Mouse (Mus musculus): ENCODE results near the gene Klhl7. TPM values are rescaled to one million over a fixed set of nuclear protein-coding genes. Genes with fewer than 3 reads are reported as not detected.

Gene Klhl7
- polyA plus RNA-seq (2012; ENCODE audit: insufficient read depth, low replicate concordance), result 0.26 and 0.96 TPM in 2 replicates

DNA sequence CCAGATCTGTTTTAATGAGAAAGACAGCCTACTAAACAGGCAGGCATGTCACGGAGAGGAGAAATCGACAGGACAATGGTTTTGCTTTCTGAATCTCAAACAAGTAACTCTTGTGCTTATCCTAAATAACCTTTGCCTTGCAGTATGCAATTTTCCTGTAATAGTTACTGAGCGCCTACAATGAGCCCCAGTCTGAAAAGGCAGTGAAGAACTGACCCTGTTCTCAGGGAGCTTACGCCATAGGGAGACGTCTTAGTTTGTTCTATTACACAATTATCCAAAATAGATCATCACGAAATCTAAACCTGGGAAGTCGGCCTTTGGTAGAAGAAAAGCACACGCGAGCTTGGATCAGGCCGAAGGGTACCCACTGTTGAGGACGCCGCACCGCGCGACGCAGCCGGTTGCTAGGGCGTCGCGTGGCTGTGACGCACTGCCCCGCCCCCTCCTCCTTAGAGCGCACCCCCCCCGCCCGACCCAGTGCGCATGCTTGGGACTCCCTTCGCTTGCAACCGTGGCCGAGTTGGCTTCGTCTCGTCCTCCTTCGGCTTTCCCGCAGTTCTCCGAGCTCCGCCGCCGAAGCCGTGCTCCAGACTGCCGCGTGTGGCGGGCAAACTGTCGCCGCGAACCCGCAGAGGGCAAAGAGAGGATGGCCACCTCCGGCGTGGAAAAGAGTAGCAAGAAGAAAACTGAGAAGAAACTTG, at the start of gene Klhl7:
Klhl7 (plus strand) TSS at position 500 of the 704 bp plus-strand sequence.
- no peaks in the 10 kb centered on the region for H3K9me3 ChIP-seq
- peaks cover 8% of the 10 kb centered on the region for H3K27me3 ChIP-seq (replicated peaks)
- no peaks in the 10 kb centered on the region for H3K36me3 ChIP-seq (replicated peaks; ENCODE audit: low read length)
- TF ChIP-seq GATA1 (IDR thresholded peaks at IDR 0.05; ENCODE audit: borderline replicate concordance, low read length) (no peak), FLI1 (IDR thresholded peaks at IDR 0.05; ENCODE audit: low read length) (no peak)
- H3K4me1 ChIP-seq, result peaks cover 10% of the 10 kb centered on the region; the same call in 1 of the 2 replicates
- peak within 1 kb of the TSS; percentile 94 for H3K4me3 ChIP-seq (replicated peaks)

- TF ChIP-seq GATA1 (IDR thresholded peaks at IDR 0.05; ENCODE audit: borderline replicate concordance, low read length) (no peak), FLI1 (IDR thresholded peaks at IDR 0.05; ENCODE audit: low read length) (no peak)
- Histone ChIP-seq H3K4me1 (peaks cover 41% of the 10 kb centered on the region), H3K27me3 (replicated peaks) (no peaks in the 10 kb centered on the region), H3K9me3 (no peaks in the 10 kb centered on the region), H3K4me3 (replicated peaks) (no peak overlapping the region), H3K36me3 (replicated peaks; ENCODE audit: low read length) (no peaks in the 10 kb centered on the region)
Measured at GRCm38 (mm10) chr5:24051755-24052675, 48.4 kb upstream of the Klhl7 start.

DNA sequence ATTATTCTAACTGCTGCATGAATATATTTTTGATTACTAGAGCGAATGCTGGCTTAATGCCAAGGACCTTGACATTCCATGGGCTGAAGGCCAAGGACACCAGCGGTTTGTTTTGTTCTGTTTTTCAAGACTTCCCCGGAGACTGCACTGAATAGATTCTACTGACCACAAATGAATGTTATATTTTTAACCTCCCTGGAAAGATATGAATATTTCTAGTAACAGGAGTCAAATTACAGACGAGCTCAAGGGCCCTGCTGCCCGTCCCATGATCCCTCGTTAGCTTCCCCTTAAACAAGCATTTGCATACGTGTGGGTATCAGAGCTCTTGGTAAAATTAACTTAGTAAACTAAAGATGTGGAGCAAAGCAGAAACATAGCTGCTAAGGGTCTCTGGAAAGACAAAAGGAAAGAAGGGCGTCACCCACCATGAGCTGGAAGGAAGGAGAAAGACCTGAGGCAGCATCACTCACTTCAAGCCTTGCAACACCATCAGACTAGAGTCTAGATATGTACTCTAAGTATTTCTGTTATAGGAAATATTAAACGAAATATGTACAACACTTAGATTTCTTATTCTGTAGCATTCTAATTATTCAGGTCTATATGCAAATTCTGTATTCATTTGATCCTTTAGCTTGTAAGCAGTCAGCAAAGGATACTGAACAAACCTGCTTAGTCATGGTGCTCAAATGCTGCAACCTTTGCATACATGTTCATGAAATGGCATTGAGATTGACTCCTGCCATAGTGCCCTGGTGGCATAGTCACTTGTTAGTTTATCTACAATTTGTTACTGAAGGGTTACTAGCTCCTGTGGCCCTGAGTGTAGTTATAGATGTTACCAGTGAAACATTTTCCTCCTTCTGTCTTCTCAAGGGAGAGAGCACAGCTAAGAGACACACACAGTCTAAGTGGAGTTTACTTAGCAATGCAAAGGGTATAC, 46.9 kb upstream of the Klhl7 start:
- no peak for TF ChIP-seq GATA1 (IDR thresholded peaks at IDR 0.05; ENCODE audit: borderline replicate concordance, low read length)
- TF ChIP-seq FLI1 (IDR thresholded peaks at IDR 0.05; ENCODE audit: low read length), result no peak
- H3K9me3 ChIP-seq, result 0 out of 2 replicates have a peak, but pooled peaks cover 8% of the 10 kb centered on the region
- H3K4me3 ChIP-seq (replicated peaks), result peak overlapping the region; percentile 74
- no peaks in the 10 kb centered on the region for H3K27me3 ChIP-seq (replicated peaks)
- peaks cover 27% of the 10 kb centered on the region for H3K4me1 ChIP-seq
- no peaks in the 10 kb centered on the region for H3K36me3 ChIP-seq (replicated peaks; ENCODE audit: low read length)

DNA sequence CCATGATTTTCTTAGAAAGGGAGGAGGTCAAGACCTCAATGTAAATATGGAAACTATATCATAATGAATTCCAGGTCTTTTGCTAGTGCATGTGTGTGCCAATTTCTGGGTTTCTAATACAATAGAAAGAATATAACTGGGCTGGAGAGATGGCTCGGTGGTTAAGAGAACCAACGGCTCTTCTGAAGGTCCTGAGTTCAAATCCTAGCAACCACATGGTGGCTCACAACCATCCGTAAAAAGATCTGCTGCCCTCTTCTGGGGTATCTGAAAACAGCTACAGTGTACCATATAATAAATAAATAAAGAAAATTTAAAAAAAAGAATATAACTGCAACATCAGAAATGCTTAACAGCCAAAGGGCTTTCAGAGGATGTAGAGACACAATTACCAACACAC, 46.0 kb upstream of the Klhl7 start:
- no peak overlapping the region for H3K4me3 ChIP-seq (replicated peaks)
- H3K9me3 ChIP-seq, result 0 out of 2 replicates have a peak, but pooled peaks cover 8% of the 10 kb centered on the region
- H3K27me3 ChIP-seq (replicated peaks), result no peaks in the 10 kb centered on the region
- H3K4me1 ChIP-seq, result peaks cover 24% of the 10 kb centered on the region
- TF ChIP-seq GATA1 (IDR thresholded peaks at IDR 0.05; ENCODE audit: borderline replicate concordance, low read length), result no peak
- no peak for TF ChIP-seq FLI1 (IDR thresholded peaks at IDR 0.05; ENCODE audit: low read length)
- no peaks in the 10 kb centered on the region for H3K36me3 ChIP-seq (replicated peaks; ENCODE audit: low read length)

DNA sequence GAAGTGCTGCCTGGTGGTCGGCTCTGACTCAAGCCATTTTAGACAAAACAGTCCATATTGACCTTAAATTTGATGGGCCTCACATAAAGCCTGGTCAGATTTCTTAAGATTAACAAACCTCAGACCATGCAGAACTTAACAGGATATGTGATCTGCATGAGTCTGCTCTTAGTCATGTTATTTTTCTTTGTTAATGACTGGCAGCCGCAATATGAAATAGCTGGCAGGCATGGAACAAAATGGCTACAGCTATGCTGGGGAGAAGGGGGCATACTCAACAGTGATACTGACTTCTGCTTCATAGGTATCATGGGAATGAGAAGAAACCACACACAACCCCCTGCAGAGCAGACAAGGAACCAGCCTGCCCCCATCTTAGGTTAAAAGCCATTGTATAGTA, 43.5 kb upstream of the Klhl7 start:
- Histone ChIP-seq H3K4me3 (replicated peaks) (no peak overlapping the region), H3K36me3 (replicated peaks; ENCODE audit: low read length) (no peaks in the 10 kb centered on the region), H3K27me3 (replicated peaks) (peaks cover 2% of the 10 kb centered on the region), H3K9me3 (0 out of 2 replicates have a peak, but pooled peaks cover 8% of the 10 kb centered on the region), H3K4me1 (peaks cover 22% of the 10 kb centered on the region)
- TF ChIP-seq GATA1 (IDR thresholded peaks at IDR 0.05; ENCODE audit: borderline replicate concordance, low read length) (no peak), FLI1 (IDR thresholded peaks at IDR 0.05; ENCODE audit: low read length) (no peak)

DNA sequence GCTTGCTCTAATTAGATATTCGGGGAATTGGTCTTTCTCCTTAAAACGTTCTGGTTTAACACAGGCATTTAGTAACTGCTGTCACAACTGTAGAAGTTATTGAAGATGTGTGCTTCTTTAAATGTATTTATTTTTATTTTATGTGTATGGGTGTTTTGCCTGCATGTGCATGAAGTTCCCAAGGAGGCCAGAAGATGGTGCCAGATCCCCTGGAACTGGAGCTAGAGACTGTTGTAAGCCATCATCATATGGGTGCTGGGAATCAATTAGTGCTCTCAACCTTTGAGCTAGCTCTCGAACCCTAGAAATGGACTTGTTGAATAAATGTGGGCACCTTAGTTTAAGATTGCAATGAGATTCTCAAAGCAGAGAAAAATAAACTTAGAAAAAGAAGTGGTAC, 42.8 kb upstream of the Klhl7 start:
- TF ChIP-seq GATA1 (IDR thresholded peaks at IDR 0.05; ENCODE audit: borderline replicate concordance, low read length), result no peak
- no peak for TF ChIP-seq FLI1 (IDR thresholded peaks at IDR 0.05; ENCODE audit: low read length)
- 0 out of 2 replicates have a peak, but pooled peaks cover 8% of the 10 kb centered on the region for H3K9me3 ChIP-seq
- H3K4me1 ChIP-seq, result peaks cover 15% of the 10 kb centered on the region
- H3K27me3 ChIP-seq (replicated peaks), result peaks cover 2% of the 10 kb centered on the region
- H3K36me3 ChIP-seq (replicated peaks; ENCODE audit: low read length), result no peaks in the 10 kb centered on the region
- H3K4me3 ChIP-seq (replicated peaks), result no peak overlapping the region

DNA sequence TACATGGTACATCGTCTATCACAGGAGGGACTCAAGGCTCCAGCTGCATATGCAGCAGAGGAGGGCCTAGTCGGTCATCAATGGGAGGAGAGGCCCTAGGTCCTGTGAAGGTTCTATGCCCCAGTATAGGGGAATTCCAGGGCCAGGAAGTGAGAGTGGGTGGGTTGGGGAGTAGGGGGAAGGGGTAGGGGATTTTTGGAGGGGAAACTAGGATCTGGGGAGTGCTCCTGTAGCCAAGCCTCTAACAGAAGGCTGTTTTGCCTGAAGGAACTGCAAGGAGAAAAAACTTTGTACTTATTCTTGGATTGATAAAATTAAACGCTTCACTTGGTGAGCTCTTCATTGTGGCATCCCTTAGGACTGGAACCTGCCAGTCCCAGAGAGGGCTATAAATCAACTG, 39.5 kb upstream of the Klhl7 start:
- Histone ChIP-seq H3K9me3 (0 out of 2 replicates have a peak, but pooled peaks cover 8% of the 10 kb centered on the region), H3K36me3 (replicated peaks; ENCODE audit: low read length) (no peaks in the 10 kb centered on the region), H3K4me3 (replicated peaks) (no peak overlapping the region), H3K4me1 (no peaks in the 10 kb centered on the region), H3K27me3 (replicated peaks) (peaks cover 8% of the 10 kb centered on the region)
- TF ChIP-seq FLI1 (IDR thresholded peaks at IDR 0.05; ENCODE audit: low read length) (no peak), GATA1 (IDR thresholded peaks at IDR 0.05; ENCODE audit: borderline replicate concordance, low read length) (no peak)

- 0 out of 2 replicates have a peak, but pooled peaks cover 3% of the 10 kb centered on the region for H3K9me3 ChIP-seq
- H3K27me3 ChIP-seq (replicated peaks), result peaks cover 11% of the 10 kb centered on the region
- no peaks in the 10 kb centered on the region for H3K4me1 ChIP-seq
- no peak overlapping the region for H3K4me3 ChIP-seq (replicated peaks)
- H3K36me3 ChIP-seq (replicated peaks; ENCODE audit: low read length), result no peaks in the 10 kb centered on the region
- TF ChIP-seq FLI1 (IDR thresholded peaks at IDR 0.05; ENCODE audit: low read length) (no peak), GATA1 (IDR thresholded peaks at IDR 0.05; ENCODE audit: borderline replicate concordance, low read length) (no peak)
Measured at GRCm38 (mm10) chr5:24063034-24063433, 37.4 kb upstream of the Klhl7 start.

DNA sequence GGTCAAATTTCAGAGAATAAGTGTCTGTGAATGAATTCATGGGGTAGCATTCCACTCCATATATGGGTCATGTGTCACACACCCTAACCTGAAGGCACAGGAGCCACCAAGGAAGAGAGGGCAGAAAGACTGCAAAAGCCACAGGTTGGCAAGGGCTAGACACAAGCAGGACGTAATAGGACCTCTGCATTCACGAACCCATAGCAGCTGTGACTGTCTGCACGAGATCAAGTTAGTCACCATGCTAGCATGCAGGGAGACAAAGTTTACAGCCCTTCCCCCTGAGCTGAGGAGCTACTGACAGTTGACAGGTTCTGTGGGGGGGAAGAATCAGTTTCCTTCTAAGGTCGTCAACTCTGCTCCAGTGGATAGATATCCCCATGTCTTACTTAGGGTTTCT, 36.9 kb upstream of the Klhl7 start:
- Histone ChIP-seq H3K36me3 (replicated peaks; ENCODE audit: low read length) (no peaks in the 10 kb centered on the region), H3K9me3 (no peaks in the 10 kb centered on the region), H3K4me1 (no peaks in the 10 kb centered on the region), H3K4me3 (replicated peaks) (no peak overlapping the region), H3K27me3 (replicated peaks) (peaks cover 11% of the 10 kb centered on the region)
- TF ChIP-seq FLI1 (IDR thresholded peaks at IDR 0.05; ENCODE audit: low read length), result no peak
- TF ChIP-seq GATA1 (IDR thresholded peaks at IDR 0.05; ENCODE audit: borderline replicate concordance, low read length), result no peak
